Mouse (Mus musculus) inflammation-experienced regulatory T-cells, adult 6 months (primary cell): ENCODE measurements at regions not wholly inside any gene's neighbourhood (a gene's known extent, or its start where the extent isn't known, plus 50 kb on each side); places are given as distances from the start of the nearest gene placed in this dataset.

ENCODE experiments used
- ATAC-seq: one replicate; pipeline ENCODE4 v1.8.0; 2017

DNA sequence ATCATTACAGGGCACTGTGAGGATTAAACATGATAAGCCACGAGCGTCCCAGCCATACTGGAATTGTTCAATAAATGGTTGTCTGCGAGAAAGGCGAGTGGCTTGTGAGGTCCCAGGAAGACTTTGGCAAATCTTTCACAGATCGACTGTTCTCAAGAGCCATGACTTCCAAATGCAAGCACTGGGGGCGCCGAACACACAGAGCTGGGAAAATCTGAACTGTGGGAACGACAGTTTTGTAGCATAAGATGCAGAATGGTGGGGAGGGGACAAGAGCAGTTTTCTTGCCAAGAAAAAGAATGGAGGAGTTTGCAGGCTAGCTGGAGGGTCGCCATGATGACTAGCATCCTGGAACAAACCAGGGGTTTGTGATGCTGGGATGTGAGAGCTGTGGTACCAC, 300.8 kb downstream of the Bcor start:
- no peak for ATAC-seq

DNA sequence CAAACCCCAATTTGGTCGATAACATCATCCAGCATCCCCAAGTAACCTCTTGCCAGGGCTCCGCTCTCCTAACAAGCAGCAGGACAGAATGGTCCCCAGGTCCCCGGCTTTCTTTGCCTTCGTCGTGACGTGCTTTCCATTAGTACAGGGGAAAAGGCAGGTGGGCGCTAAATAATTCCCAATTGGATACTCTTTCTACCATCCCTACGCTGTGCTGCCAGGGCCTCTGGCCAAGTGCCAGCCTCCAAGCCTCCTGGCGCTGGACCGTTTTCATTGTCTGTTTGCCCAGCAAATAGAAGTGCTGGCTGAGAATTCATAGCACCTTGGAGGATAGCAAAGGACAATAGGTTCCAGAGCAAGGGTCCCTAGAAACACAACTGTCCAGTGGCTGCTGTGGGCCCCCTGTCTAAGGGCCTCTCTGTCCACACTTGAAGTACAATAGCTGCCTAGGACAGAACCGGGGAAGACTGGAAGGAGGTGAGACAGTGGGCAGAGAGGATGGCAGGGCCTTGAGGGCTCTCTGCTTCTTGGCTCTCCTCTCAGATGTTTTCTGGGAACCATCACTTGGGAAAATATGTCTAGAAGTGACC, 298.9 kb downstream of the Bcor start:
- ATAC-seq: no peak

DNA sequence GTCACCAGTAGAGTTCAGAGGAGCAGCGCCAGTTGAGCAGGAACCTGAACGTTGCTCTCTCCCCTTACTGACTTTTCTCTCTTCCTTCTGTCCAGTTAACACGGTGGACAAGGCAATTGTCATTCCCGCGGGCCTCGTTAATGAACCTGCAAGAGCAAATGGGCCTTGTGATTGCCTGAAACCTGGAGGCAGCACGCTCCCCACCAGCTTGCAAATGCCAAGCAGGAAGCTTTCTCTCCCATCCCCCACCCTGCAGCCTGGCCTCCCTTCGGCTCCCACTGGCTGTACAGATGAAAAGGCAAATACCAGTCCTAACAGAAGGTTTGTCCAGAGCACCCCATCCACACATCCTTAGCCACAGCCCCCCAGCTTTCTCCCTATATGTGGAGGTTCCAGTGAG, 298.3 kb downstream of the Bcor start:
- ATAC-seq: no peak

DNA sequence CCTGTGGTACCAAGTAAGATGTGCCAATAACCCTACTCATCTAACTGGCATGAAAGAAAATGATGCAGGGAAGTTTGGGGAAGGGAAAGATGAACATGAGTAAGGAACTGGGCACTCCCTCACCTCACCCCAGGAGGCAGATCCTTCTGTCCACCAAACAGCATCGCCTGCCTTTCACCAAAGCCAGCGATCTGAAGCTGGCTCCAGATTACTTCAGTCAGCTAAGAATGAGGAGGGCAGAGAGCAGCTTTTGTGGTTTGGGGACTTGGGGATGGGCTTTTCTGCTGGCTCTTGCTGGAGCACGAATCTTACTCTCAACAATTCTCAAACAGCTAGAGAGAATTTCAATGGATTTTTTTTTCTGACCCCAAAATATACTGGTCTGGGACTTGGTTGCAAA, 297.0 kb downstream of the Bcor start:
- ATAC-seq: no peak

DNA sequence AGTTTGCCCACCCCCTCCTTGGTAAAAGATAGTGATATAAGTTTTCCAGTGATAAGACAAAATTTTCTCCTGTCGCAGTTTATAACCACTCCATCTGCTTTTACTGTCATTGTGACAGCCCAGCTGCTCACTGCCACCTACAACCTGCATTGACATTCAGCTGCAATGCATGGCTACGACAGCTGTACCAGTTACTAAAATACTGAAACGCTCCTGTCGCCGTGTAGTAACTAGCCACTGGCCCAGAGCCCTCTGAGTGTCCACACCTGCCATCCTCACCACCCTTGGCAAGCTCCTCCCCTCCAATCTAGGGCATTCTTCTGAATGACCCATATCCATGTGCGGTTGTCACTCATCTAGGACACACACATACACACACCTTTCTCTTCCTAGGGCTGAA, 286.2 kb downstream of the Bcor start:
- ATAC-seq: no peak

DNA sequence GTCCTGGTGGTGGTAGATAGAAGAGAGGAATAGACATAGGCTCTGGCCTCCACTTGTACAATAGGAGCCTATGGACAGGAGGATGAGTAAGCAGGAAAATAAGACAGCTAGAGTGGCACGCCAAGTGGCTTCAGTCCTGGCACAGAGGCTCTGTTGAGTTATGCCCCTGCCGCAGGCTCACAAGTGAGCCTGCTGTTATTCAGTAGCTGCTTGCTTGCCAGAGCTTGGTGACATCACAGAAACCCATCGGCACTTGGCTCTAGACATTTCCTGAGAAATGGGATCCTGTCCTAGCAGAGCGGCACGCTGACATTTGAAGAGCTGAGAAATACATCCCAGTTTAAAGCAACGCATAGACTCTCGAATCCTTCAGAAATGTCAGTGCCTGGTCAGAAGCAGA, 283.5 kb downstream of the Bcor start:
- no peak for ATAC-seq

DNA sequence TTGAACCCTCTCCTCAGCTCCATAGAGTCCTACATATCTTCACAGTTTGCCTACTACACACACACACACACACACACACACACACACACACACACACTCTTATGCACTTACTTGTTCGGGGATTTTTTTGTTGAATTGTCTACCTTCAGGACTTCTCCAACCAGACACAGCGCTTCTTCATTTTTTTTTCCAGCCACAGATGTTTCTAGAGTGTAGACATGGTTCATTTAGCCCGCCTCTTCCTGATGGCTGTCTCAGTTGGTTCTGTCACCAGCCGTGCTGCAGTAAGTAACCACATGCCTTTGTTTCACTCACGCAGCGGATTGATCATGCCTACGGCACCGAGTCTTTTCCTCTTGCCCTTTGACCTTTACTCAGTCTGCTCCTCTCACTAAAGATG, 282.1 kb downstream of the Bcor start:
- no peak for ATAC-seq

DNA sequence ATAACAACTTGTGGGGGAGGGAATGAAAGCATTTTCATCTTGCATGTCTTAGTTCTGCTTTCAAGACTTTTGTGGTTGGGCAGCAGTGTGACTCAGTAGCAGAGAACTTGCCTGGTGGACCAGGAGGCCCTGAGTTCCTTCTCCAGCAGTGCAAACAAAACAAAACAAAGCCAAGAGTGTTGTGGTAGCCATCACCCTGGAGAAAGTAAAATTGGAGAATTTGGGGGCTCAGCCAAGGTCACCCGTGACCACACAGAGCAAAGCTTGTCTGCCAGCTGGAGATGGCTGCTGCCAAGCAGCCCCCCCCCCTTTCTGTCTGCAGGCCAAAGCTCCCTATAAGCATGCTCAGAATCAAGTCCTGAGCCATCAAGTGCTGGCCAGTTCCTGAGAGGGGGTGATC, 279.2 kb downstream of the Bcor start:
- ATAC-seq: no peak

DNA sequence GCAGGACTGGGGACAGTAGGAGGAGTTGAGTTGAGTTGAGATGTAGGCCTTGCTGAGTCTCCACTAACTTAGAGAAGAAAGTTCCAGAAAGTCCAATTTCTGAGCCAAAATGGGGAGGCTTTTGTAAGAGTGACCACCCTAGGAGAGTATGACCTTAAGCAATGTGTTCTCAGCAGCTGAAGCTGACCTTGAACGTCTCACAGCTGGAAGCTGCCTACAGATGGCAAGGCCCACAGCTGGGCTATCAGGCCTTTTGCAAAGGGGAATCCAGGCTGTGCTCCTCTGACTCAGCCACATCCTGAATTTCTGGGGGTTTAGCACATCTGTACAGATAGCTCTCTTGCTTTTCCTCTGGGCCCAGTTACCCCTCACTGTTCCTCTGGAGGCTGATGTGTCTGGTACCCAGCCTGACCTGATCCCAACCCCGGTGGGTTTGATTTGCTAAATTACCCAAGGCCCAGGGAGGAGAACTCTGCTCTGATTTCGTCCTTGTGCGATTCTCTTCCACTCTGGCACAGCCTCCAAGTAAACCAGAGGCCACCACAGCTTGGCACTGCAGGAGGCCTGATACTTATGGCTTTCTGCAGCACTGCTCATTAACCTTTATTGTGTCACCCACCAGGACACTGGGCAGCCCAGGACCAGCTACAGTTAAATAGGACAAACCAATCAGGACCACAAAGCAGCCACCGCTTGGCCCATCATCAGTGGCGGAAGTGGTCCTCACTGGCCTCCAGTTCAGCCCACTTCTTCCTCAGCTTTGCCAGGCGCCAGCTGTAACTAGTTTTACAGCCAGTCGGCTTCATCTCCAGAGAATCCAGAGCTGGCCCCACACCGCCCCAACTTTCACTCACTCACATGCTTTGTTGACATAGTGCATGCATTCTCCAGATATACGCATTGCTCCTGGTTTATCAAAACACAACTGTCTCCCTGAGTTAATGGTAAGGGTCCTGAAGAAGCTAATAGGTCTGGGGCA, 276.1 kb downstream of the Bcor start:
- no peak for ATAC-seq

DNA sequence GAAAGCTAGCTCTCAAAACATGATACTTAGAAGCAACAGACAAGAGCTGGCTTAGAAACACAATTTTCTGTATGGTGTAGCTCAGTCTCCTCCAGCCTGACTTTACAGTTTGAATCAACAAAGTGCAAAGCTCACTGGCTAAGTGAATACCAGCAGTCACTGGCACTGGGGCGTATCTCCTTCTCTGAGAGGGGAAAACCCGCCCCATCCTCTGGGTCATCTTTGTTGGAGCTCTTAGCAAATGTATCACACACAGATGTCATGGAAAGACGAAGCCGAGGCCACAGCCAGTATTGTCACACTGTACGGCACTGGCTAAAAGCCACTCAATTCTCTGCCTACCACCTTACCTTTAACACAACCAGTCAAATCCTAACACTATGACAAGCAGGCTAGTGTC, 267.8 kb downstream of the Bcor start:
- no peak for ATAC-seq

DNA sequence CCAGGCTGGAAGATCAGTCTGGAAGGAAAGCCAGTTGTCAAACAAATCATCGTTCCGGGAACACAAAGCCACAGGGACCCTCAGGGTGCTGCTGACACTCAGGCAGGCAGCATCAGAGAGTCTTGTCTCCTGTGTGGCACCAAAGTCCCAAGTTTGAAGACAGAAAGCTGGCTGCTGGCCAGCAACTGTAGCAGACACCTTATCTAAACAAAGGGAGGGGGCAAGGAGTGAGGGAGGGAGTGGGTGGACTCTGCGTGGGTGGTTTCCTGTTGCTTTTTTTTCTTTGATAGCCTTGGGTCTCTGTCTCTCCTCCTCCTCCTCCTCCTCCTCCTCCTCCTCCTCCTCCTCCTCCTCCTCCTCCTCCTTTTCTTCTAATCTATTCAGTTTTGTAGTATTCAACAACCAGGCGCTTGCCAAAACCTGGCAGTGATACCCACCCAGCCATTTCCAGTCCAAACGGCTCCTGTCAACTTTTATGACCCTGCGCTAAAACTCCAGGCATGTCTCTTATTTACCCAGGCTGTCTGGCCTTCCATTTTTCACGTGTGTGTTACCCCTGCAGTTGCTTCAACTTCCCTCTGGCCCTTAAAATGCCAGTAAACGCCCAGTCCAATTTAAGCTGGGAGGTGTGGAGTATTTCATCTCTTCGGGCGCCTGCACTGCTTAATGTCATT, 266.4 kb downstream of the Bcor start:
- no peak for ATAC-seq

DNA sequence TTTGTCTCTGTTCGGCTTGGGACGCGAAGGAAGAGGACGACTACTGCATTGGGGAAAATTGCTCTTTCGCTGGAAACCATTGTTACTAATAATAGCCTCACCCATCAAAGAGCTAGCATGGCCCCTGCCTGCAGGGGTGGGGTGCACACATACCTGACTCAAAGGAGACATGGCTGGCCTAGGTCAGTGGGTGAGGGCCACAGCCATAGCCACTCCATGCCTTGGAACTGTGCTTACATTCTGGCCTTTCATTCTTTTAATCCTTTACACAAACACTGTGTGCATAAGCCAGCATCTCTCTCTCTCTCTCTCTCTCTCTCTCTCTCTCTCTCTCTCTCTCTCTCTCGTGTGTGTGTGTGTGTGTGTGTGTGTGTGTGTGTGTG, 265.9 kb downstream of the Bcor start:
- no peak for ATAC-seq

DNA sequence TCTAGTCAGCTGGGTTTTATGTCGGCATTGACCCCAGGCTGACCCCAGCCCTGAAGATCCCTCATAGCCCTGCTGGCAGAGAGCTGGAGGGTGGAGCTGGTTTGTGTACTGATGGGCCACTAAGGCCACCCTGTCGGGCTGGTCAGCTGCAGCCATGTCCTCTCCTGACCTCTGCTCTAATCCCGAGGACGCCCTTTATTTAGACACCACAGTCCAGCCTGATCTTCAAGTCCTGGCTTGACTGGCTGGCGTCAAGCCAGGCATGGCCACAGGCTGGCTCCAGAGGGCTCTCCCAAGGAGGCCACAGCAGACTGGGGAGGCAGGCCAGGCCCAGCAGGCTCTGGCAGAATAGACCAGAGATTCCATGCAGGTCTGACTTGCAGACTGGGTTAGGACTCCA, 264.8 kb downstream of the Bcor start:
- ATAC-seq: no peak

DNA sequence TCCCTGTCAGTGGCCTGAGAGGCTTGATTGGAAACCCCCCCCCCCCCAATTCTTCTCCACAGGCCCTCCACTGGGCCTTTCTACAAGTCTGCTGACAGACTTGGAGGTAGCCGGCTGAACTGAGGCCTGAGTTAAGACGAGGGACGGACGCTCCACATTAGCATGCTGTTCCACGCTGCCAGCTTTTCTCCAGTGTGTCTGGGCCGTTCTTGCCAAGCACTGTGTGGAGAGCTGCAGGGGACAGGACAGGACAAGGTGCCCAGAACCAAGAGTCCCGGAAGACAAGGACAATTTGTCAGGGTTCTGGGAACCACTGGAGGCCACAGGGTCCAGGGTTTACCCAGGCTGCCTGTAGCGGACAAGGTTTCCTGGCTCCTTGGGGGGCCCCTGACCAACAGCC, 261.9 kb downstream of the Bcor start:
- ATAC-seq: no peak

DNA sequence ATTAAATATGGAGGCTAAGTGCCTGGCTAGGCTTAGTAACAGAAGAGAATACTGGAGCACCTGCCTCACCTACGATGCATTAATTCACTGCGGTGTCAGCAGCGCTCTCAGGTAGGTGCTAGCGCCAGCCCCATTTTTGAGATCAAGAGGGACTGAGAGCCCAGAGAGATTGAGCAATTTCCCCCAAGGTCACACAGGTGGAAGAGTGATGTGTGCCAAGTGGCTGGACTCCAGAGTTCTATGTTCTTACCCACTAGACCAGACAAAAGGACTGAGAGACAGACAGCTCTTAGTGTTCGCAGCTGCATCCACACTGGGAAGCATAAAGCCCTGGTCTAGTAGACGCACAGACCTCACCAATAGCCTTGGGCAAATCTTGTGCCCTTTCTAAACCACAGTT, 261.1 kb downstream of the Bcor start:
- ATAC-seq: no peak

DNA sequence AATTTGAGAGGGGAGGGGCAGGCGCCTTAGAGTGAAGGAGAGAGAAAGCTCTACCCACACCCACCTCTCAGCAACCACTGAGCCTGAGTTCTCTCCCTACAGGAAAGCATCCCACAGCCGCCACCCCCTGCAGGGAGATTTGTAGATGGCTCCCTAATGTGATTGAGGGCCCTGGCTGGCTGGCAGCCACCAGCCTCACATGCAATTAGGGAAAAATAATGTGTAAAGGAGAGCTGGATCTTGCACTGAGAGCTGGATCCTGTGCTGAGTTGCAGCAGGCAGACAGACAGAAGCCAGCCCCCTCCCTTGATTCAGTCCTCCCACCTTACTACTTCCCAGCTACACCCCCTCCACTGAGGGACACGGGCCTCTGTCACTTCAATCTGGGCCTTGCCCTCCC, 260.2 kb downstream of the Bcor start:
- ATAC-seq: no peak

DNA sequence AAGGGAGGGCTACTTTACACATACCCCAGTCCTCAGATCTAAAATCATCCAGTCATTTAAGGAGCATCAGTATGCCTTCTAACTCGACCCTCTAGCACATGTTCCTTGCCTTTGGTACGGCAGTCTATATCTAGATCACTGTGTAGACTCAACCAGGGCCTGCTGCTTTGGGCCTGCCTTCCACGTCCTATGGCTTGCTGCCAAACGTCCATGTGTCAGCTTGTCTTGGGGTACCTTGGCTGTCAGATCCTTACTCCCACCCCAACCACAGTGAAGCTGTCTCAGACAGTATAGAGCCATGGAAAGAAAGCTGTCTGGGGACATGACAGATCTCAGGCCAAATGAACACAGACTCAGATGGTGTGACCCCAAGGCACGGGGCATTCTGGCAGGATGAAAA, 258.4 kb downstream of the Bcor start:
- ATAC-seq: no peak

DNA sequence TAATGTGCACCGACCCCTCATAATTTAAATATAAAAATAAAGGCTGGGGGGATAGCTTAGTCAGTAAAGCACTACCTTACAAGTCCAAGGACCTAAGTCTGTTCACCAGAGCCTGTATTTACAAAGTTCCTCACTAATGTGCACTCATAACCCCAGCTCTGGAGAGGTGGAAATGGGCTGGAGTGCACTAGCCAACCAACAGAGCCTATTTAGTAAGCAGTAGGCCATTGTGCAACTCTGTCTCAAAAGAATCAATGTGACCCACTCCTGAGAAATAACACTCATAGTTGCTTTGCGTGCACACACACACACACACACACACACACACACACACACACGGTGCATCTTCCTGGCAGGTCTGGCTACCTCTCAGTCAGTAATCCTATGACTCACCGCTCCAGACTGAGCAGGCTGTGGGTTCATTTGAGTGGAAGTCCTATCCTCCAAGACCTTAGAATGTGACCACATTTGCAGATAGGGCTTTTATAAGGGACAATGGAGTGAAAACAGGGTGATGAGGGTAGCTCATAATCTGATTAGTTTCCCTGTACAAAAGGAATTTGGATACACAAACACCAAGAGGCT, 256.9 kb downstream of the Bcor start:
- no peak for ATAC-seq

DNA sequence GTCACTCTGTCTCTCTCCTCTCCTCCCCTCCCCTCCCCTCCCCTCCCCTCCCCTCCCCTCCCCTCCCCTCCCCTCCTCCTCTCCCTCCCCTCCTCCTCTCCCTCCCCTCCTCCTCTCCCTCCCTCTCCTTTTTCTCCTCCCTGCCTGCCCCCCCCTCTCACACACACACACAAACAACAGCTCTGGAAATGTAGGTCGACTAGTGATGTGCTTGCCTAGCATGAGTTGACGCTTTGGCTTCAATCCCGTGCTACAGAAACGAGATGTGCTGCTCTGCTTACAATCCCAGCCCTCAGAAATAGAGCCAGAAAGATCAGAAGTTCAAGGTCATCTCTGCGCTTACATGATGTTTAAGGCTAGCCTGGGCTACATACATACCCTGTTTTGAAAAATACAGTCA, 254.9 kb downstream of the Bcor start:
- no peak for ATAC-seq

DNA sequence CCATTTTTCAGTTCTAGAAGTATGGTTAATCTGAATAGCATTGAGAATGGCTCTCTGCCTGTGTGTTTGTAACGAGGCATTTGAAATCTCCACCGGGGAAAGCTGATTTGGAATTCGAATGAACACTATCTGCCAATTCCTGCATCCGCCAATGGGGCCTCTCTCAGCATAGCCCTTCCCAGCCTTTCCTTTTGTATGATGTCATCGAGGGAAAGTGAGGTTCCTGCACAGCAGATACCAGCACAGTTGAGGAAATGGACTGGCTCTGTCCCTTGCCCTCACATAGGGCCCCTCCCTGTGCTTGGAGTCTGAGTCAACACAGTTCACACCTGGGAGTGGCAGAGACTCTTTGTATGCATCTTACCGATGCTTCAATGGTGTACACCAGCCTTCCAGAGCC, 253.0 kb downstream of the Bcor start:
- no peak for ATAC-seq

DNA sequence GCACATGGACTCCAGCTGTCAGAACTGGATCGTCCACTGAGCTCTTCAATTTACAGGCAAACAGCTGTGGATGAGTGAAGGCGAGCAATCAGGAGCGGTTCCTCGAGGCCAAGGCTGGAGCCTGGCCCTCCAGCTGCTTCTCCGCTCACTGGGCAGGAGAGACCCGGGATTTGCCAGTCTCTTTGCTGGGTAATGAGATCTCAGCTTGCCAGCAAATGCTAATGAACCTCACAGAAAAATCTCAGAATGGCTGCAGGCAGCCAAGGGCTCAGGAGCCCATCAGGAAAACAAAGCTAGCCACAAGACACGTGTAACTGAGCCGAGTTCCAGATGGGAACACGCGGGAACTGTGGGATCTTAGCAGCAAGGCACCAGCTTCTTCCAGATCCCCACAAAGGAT, 244.2 kb downstream of the Bcor start:
- no peak for ATAC-seq

DNA sequence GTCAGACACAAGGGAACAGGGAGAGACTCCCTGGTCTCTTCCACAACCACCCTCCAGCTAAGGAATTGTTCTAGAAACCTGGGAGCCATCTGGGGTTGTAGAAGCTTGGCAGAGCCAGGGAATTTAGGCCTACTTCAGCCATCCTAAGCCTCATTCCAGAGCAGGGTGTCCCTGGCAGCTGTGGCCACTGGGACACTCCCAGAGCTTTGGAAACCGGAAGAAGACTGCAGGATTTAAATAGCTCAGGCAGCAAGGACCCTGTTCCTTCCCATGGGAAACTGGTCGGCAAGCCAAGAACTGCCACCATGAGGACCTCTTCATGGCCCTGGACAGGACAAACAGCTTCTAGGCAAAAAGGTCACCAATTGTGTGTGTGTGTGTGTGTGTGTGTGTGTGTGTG, 239.9 kb downstream of the Bcor start:
- ATAC-seq: no peak

DNA sequence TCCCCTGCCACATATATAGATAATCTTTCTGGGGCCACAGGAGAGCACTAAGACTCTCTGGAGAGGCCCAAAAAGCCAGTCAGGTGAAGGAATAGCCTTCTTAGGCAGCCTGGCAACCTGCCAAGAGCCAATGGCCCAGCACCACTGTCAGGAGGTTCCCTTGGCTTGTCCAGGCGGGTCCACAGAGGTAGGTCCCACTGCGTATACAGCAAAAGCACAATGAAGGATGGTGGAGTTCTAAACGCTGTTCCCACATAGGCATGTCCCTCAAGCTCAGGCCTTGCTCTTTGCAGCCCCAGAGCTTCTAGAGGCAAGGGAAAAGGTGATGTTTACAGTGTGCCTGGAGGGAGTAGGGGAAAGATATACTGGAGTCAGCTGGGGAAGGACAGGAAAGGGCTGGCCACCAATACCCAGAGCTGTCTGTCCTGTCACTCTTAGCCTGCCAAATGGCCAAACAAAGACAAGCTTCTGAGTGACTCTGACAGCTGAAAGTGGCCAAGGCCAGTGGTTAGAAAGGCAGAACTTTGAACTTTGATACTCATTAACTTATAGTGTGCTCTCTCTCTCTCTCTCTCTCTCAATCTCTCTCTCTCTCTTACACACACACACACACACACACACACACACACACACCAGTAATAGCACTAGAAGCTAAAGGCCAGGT, 235.4 kb downstream of the Bcor start:
- no peak for ATAC-seq
